Mouse (Mus musculus): ENCODE measurements around the gene Sdf2.

GRCm38 (mm10) chr11:78213086-78213817, 32.3 kb upstream of the Sdf2 start:
- no peak for TF ChIP-seq CTCF (IDR thresholded peaks at IDR 0.05; ENCODE audit: extremely low read depth, insufficient read depth, insufficient read length, insufficient replicate concordance)
- TF ChIP-seq POLR2A (IDR thresholded peaks at IDR 0.05; ENCODE audit: low read depth, low read length): no peak
